Mouse (Mus musculus) megakaryocyte, embryonic 14.5 days (primary cell): ENCODE results near the gene Prr19.

Source experiments
- FLI1 ChIP-seq: IDR thresholded peaks from 2 replicates; pipeline ENCODE4 v1.6.1; 2012; ENCODE audit warnings: low read length, inconsistent platforms, mixed read lengths
- GATA1 ChIP-seq: IDR thresholded peaks from 3 replicates; pipeline ENCODE4 v1.6.1; 2012; ENCODE audit warnings: mixed read lengths, low read length, inconsistent platforms, borderline replicate concordance

- TF ChIP-seq GATA1: no peak
- no peak for TF ChIP-seq FLI1
Measured at GRCm38 (mm10) chr7:25284766-25285165, 16.4 kb upstream of the Prr19 start.
